Mouse (Mus musculus) lung, embryonic 14.5 days (tissue): ENCODE measurements around the gene Wnt6. TPM values are rescaled to one million over a fixed set of nuclear protein-coding genes. Genes with fewer than 3 reads are reported as not detected.

ENCODE experiments used
- ATAC-seq: fragments of 200-750 bp; cut with Nextera tagmentation; 2 replicates; pipeline ENCODE4 v1.8.0; 2017; ENCODE audit warnings: mild to moderate bottlenecking, moderate TSS enrichment, moderate library complexity; ENCODE audit not compliant: insufficient read depth
- DNase-seq: peaks from one replicate; pipeline ENCODE4 v3.0.0-alpha.2; 2015
- H3K27ac ChIP-seq: fragments of 300-500 bp; sonication (generic); 2 replicates; pipeline ENCODE4 v1.5.1; 2014; ENCODE audit warnings: low read depth, mild to moderate bottlenecking, moderate library complexity
- H3K27me3 ChIP-seq: fragments of 300-500 bp; sonication (generic); 2 replicates; pipeline ENCODE4 v1.6.1; 2014; ENCODE audit warnings: low read length, control low read depth; ENCODE audit not compliant: insufficient read depth
- H3K36me3 ChIP-seq: fragments of 300-500 bp; sonication (generic); 2 replicates; pipeline ENCODE4 v1.6.1; 2014; ENCODE audit warnings: control low read depth; ENCODE audit not compliant: insufficient read depth
- H3K4me1 ChIP-seq: fragments of 300-500 bp; sonication (generic); 2 replicates; pipeline ENCODE4 v1.6.1; 2014; ENCODE audit warnings: antibody characterized with exemption, control low read depth; ENCODE audit not compliant: insufficient read depth
- H3K4me2 ChIP-seq: fragments of 300-500 bp; sonication (generic); 2 replicates; pipeline ENCODE4 v1.6.1; 2014; ENCODE audit warnings: mild to moderate bottlenecking
- H3K4me3 ChIP-seq: fragments of 300-500 bp; sonication (generic); 2 replicates; pipeline ENCODE4 v1.5.1; 2014; ENCODE audit warnings: low read depth, low read length
- H3K9ac ChIP-seq: fragments of 300-500 bp; sonication (generic); 2 replicates; pipeline ENCODE4 v1.6.1; 2014
- H3K9me3 ChIP-seq: fragments of 300-500 bp; sonication (generic); 2 replicates; pipeline ENCODE4 v1.6.1; 2016; ENCODE audit warnings: low read depth, low read length, control low read depth
- CTCF ChIP-seq: IDR thresholded peaks from 2 replicates; pipeline ENCODE4 v1.5.1; 2016; ENCODE audit warnings: antibody characterized with exemption, low read depth
- WGBS: fragments of 180-500 bp; shearing (Covaris S2); extraction: QIAGEN DNeasy Blood & Tissue Kit; methylation state at CpG from one replicate; pipeline ENCODE4 v1.1.7; 2014; 5-methylcytosine and 5-hydroxymethylcytosine counted together
- polyA plus RNA-seq: library from polyadenylated mRNA; unstranded; fragments of >200 nt; fragmentation: Nextera tagmentation; extraction: Ambion mirVana; gene quantifications from 2 replicates; pipeline ENCODE4 v1.2.1, GENCODE M21; 2014

The Wnt6 gene
- polyA plus RNA-seq, 1 experiment from 2014 or later = 0.57 TPM

- WGBS = under 1% methylated on average over 29 of the region's 29 CpGs
- Histone ChIP-seq H3K4me2 (peak overlapping the region; percentile 46), H3K9ac (peak overlapping the region; percentile 18; the same call in 1 of the 2 replicates), H3K4me1 (0 out of 2 replicates have a peak, but pooled peaks cover 3% of the 10 kb centered on the region), H3K9me3 (no peaks in the 10 kb centered on the region), H3K27me3 (peaks cover 98% of the 10 kb centered on the region), H3K27ac (no peak overlapping the region), H3K4me3 (peak overlapping the region; percentile 22; the same call in 1 of the 2 replicates), H3K36me3 (no peaks in the 10 kb centered on the region)
- no peak for TF ChIP-seq CTCF
- peak; percentile 32 for DNase-seq
- no peak for ATAC-seq
These were observed 28.8 kb downstream of the Wnt6 start for GRCm38 (mm10) chr1:74800424-74800888.

DNA sequence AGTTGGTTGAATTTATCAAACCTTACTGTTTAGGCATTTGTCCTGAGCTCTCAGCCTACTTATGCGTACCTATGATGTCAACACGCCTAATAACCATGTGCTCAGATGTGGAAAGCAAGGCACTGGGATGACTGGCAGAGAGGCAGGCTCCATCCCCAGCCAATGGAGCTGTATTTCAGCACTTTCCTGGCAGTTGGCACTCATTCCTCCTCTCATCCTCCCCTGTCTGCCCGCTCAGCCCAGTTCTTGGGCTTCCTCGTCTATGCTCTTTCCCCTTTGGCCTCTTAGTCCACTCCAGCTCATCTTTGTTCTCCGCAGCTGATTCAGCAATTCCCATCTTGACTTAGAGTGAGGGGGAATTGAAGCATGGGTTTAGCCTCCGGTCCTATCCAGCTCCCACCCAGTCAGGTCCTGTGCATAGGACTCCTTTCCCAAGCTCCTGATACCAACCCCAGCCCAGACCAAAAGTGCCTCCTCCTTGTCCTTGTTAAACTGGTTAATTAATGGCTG is 30.0 kb downstream of the Wnt6 start:
- DNase-seq (no peak), ATAC-seq (no peak)
- Histone ChIP-seq H3K9ac (no peak overlapping the region), H3K4me1 (0 out of 2 replicates have a peak, but pooled peaks cover 3% of the 10 kb centered on the region), H3K9me3 (no peaks in the 10 kb centered on the region), H3K36me3 (no peaks in the 10 kb centered on the region), H3K27ac (no peak overlapping the region), H3K27me3 (peaks cover 98% of the 10 kb centered on the region), H3K4me2 (no peak overlapping the region), H3K4me3 (no peak overlapping the region)
- TF ChIP-seq CTCF = no peak
- WGBS = 14% methylated on average over 6 of the region's 6 CpGs

DNA sequence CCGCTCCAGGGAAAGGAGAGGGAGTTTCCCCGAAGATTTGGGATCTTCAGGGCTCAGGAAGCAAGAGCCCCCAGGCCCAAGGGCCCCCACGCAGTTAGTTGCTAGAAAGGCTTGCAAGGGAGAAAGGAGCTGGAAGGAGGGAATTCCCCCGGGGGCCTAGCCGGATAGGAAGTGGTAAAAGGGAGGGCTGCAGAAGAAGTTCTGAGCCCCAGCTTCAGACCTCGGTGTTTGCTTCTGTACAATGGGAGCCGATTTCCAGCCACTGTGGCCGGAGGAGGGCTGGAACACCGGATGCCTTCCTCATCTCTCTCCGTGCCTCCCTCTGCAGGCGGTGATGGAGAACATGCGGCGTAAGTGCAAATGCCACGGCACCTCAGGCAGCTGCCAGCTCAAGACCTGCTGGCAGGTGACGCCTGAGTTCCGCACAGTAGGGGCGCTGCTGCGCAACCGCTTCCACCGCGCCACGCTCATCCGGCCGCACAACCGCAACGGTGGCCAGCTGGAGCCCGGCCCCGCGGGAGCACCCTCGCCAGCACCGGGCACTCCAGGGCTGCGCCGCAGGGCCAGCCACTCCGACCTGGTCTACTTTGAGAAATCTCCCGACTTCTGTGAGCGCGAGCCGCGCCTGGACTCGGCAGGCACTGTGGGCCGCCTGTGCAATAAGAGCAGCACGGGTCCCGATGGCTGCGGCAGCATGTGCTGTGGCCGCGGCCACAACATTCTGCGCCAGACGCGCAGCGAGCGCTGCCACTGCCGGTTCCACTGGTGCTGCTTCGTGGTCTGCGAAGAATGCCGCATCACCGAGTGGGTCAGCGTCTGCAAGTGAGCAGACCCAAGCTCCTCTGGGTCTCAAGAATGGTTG is 31.3 kb downstream of the Wnt6 start:
- DNase-seq = peak; percentile 82
- H3K4me2 ChIP-seq = peak overlapping the region; percentile 72
- H3K27ac ChIP-seq = no peak overlapping the region
- 1% methylated on average over 57 of the region's 57 CpGs for WGBS
- H3K27me3 ChIP-seq = peaks cover 98% of the 10 kb centered on the region
- no peaks in the 10 kb centered on the region for H3K9me3 ChIP-seq
- peak; percentile 71 for TF ChIP-seq CTCF
- peak; percentile 63 for ATAC-seq
- H3K4me3 ChIP-seq = peak overlapping the region; percentile 40
- H3K9ac ChIP-seq = peak overlapping the region; percentile 23; the same call in 1 of the 2 replicates
- no peaks in the 10 kb centered on the region for H3K36me3 ChIP-seq
- peaks cover 11% of the 10 kb centered on the region; the same call in 1 of the 2 replicates for H3K4me1 ChIP-seq

GRCm38 (mm10) chr1:74804211-74804870 is 32.6 kb downstream of the Wnt6 start:
- Histone ChIP-seq H3K36me3 (no peaks in the 10 kb centered on the region), H3K4me2 (no peak overlapping the region), H3K4me1 (peaks cover 11% of the 10 kb centered on the region; the same call in 1 of the 2 replicates), H3K27ac (no peak overlapping the region), H3K9me3 (no peaks in the 10 kb centered on the region), H3K27me3 (peaks cover 97% of the 10 kb centered on the region), H3K4me3 (no peak overlapping the region), H3K9ac (no peak overlapping the region)
- WGBS = 11% methylated on average over 10 of the region's 10 CpGs
- ATAC-seq (no peak), DNase-seq (no peak)
- no peak for TF ChIP-seq CTCF

GRCm38 (mm10) chr1:74805340-74805835 is 33.7 kb downstream of the Wnt6 start:
- 15% methylated on average over 4 of the region's 4 CpGs for WGBS
- no peak for DNase-seq
- H3K27ac ChIP-seq = no peak overlapping the region
- peaks cover 11% of the 10 kb centered on the region; the same call in 1 of the 2 replicates for H3K4me1 ChIP-seq
- no peak overlapping the region for H3K9ac ChIP-seq
- H3K36me3 ChIP-seq = no peaks in the 10 kb centered on the region
- TF ChIP-seq CTCF = no peak
- H3K4me3 ChIP-seq = no peak overlapping the region
- ATAC-seq = no peak
- H3K4me2 ChIP-seq = no peak overlapping the region
- no peaks in the 10 kb centered on the region for H3K9me3 ChIP-seq
- peaks cover 87% of the 10 kb centered on the region for H3K27me3 ChIP-seq

- 0 out of 2 replicates have a peak overlapping the region, but pooled peaks have one; percentile 25 for H3K4me3 ChIP-seq
These were observed 34.2 kb downstream of the Wnt6 start for GRCm38 (mm10) chr1:74805843-74806242.

More at GRCm38 (mm10) chr1:74805843-74806242, 34.2 kb downstream of the Wnt6 start:
- no peak overlapping the region for H3K27ac ChIP-seq
- H3K4me2 ChIP-seq = peak overlapping the region; percentile 56; the same call in 1 of the 2 replicates
- H3K4me1 ChIP-seq = peaks cover 11% of the 10 kb centered on the region; the same call in 1 of the 2 replicates
- no peak for TF ChIP-seq CTCF
- H3K36me3 ChIP-seq = no peaks in the 10 kb centered on the region
- no peaks in the 10 kb centered on the region for H3K9me3 ChIP-seq
- no peak overlapping the region for H3K9ac ChIP-seq
- WGBS = 16% methylated on average over 5 of the region's 5 CpGs
- ATAC-seq (no peak), DNase-seq (no peak)
- H3K27me3 ChIP-seq = peaks cover 83% of the 10 kb centered on the region
